Mouse (Mus musculus): ENCODE measurements around the gene Olfml2a. TPM values are rescaled to one million over a fixed set of nuclear protein-coding genes. Genes with fewer than 3 reads are reported as not detected.

Gene Olfml2a
- polyA plus RNA-seq, 2 experiments: 0.07 to 0.10 TPM

DNA sequence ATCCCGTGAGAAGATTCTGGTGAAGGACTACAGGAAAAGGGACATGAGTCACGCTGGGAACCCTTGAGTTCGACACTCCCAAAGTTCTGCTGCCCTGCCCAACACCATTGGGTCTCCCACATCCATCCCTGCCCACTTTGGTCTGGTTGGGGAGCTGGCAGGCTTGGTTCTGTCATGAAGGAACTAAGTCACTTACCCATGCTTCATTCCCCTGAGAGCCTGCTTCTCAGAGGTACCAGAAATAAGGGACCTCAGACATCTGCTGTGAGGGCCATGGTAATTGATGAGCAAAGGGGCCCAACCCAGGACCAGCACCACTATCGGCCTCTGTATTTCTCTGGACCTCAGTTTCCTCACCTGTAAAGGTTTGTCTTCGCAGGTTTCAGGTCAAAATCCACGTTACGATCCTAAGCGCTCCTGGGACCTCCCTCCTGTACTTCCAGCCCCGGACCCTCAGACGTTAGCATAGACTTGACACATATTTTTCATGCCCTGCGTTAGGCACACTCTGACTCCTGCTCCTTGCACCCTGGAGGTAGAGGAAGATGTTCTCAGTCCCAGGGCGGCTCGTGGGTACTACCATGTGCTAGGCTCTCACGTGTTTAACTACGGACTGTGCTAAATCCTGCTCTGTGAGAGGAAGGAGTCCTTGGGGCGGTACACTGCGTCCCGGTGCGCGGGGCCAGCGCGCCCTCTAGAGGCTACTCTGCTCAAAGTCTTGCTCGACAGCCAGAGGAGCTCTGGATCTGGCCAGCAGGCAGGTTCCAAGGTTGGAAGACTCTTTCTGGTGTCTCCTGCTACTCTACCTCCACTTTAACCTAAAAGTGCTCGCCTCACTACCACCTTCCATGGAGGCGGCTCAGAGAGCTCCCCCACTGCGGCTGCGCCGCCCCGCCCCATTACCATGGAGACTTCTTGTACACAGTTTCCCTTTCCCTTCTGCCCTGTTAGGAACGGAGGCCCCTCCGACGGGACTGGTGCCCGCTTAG lies 65.9 kb downstream of the Olfml2a start, which contains the start of gene Wdr38:
Gene Wdr38, plus strand, starts transcription at position 91 of the 989 bp plus-strand sequence.
- peak within 1 kb of the TSS; percentile 69 for H3K9ac ChIP-seq (replicated peaks)
- peak; percentile 62 to 75 (median 65) for DNase-seq (ENCODE audit: low read depth in 3 of 3, low spot score in 3 of 3)
- H3K27ac ChIP-seq: peak within 1 kb of the TSS; percentile 37
- peaks cover 4 to 14% of the 10 kb centered on the region in 2 experiments for H3K4me1 ChIP-seq (replicated peaks; ENCODE audit: control insufficient read depth in 2 of 2, insufficient read depth in 2 of 2, low read length in 1 of 2)
- peaks cover 25% of the 10 kb centered on the region for H3K36me3 ChIP-seq (replicated peaks; ENCODE audit: control insufficient read depth, insufficient read depth, low read depth)
- ATAC-seq (ENCODE audit: insufficient read depth): peak; percentile 85
- peak within 1 kb of the TSS; percentile 78 for H3K4me2 ChIP-seq (ENCODE audit: low read depth)
- 10% methylated on average over 33 of the region's 33 CpGs for WGBS (ENCODE audit: insufficient replicate concordance)
- TF ChIP-seq EP300 (IDR thresholded peaks at IDR 0.05; ENCODE audit: low read depth): no peak
- TF ChIP-seq CTCF (IDR thresholded peaks at IDR 0.05; ENCODE audit: low read depth): peak; percentile 99
- no peaks in the 10 kb centered on the region for H3K9me3 ChIP-seq (ENCODE audit: control insufficient read depth, low read length)
- no peaks in the 10 kb centered on the region for H3K27me3 ChIP-seq (ENCODE audit: control insufficient read depth, insufficient read depth, low read length)
- peak within 1 kb of the TSS; percentile 57 to 63 for H3K4me3 ChIP-seq (ENCODE audit: insufficient read depth in 1 of 2, low read depth in 2 of 2, low read length in 2 of 2)

DNA sequence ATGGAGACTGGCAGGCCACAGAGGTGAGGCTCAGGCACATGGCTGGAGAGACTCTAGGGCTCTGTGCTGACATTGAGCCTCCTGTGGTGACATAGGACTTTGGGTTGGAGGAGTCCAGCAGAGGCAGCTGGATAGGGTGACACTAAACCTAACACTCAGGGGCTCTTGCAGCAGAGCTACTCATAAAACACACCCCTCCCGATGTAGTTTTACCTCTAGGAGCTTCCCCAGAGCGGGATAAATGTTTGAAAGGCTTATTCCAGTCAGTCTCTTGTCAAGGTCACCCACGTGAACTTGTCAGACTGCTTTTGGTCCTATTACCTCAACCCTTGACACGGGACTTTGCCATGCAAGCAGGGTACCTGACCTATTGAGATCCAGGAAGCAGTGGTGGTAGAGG lies 67.6 kb downstream of the Olfml2a start:
- Histone ChIP-seq H3K4me1 (replicated peaks; ENCODE audit: control insufficient read depth in 2 of 2, insufficient read depth in 2 of 2, low read length in 1 of 2) (peaks cover 13 to 28% of the 10 kb centered on the region in 2 experiments), H3K4me2 (ENCODE audit: low read depth) (no peak overlapping the region), H3K27me3 (ENCODE audit: control insufficient read depth, insufficient read depth, low read length) (no peaks in the 10 kb centered on the region), H3K27ac (no peak overlapping the region), H3K4me3 (ENCODE audit: insufficient read depth in 1 of 2, low read depth in 2 of 2, low read length in 2 of 2) (no peak overlapping the region), H3K9ac (replicated peaks) (no peak overlapping the region), H3K9me3 (ENCODE audit: control insufficient read depth, low read length) (no peaks in the 10 kb centered on the region), H3K36me3 (replicated peaks; ENCODE audit: control insufficient read depth, insufficient read depth, low read depth) (peaks cover 35% of the 10 kb centered on the region)
- ATAC-seq (ENCODE audit: insufficient read depth) (no peak), DNase-seq (ENCODE audit: low read depth in 3 of 3, low spot score in 3 of 3) (no peak)
- 39% methylated on average over 4 of the region's 4 CpGs for WGBS (ENCODE audit: insufficient replicate concordance)
- TF ChIP-seq CTCF (IDR thresholded peaks at IDR 0.05; ENCODE audit: low read depth) (no peak), EP300 (IDR thresholded peaks at IDR 0.05; ENCODE audit: low read depth) (no peak)

DNA sequence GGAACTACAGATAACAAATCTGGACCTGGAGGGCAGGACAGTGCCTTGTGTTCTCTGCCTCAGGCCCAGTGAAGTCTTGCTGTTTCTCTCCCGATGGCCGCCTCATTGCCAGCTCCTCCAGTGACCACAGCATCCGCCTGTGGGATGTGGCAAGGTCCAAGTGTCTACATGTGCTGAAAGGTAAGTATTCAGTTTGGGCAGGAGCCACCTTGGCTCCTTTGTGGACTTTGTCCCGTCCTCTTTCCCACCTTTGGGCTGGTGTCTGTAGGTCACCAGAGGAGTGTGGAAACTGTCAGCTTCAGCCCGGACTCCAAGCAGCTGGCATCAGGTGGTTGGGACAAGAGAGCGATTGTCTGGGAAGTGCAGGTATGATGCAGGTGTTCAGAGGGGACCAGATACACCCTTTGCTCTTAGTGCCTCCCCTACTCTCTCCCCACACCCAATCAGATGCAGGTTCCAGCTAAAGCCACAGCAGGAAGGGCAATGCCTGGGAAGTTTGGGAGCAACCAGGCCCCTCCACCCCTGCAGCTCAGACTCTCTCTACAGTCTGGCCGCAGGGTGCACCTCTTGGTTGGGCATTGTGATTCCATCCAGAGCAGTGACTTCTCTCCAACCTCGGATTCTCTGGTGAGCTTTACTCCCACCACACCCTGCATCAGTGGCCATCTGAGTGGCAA lies 68.3 kb downstream of the Olfml2a start:
- no peaks in the 10 kb centered on the region for H3K9me3 ChIP-seq (ENCODE audit: control insufficient read depth, low read length)
- DNase-seq (ENCODE audit: low read depth in 3 of 3, low spot score in 3 of 3) (no peak), ATAC-seq (ENCODE audit: insufficient read depth) (no peak)
- no peak overlapping the region for H3K4me2 ChIP-seq (ENCODE audit: low read depth)
- H3K4me3 ChIP-seq (ENCODE audit: insufficient read depth in 1 of 2, low read depth in 2 of 2, low read length in 2 of 2): no peak overlapping the region
- no peak overlapping the region for H3K27ac ChIP-seq
- H3K36me3 ChIP-seq (replicated peaks; ENCODE audit: control insufficient read depth, insufficient read depth, low read depth): peaks cover 35% of the 10 kb centered on the region
- H3K27me3 ChIP-seq (ENCODE audit: control insufficient read depth, insufficient read depth, low read length): no peaks in the 10 kb centered on the region
- WGBS (ENCODE audit: insufficient replicate concordance): 64% methylated on average over 8 of the region's 8 CpGs
- H3K4me1 ChIP-seq (replicated peaks; ENCODE audit: control insufficient read depth in 2 of 2, insufficient read depth in 2 of 2, low read length in 1 of 2): peaks cover 13 to 29% of the 10 kb centered on the region in 2 experiments
- no peak for TF ChIP-seq CTCF (IDR thresholded peaks at IDR 0.05; ENCODE audit: low read depth)
- no peak for TF ChIP-seq EP300 (IDR thresholded peaks at IDR 0.05; ENCODE audit: low read depth)
- H3K9ac ChIP-seq (replicated peaks): no peak overlapping the region

DNA sequence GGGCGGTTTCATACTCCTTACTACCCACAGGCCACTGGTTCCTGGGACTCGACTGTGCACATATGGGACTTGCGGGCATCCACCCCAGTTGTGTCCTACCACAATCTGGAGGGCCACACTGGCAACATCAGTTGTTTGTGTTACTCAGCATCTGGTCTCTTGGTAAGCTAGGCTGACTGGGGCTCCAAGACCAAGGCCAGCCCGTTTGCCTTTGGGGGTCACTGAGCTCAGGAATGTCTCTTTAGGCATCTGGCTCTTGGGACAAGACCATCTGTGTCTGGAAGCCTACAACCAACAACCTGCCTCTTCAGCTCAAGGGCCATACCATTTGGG lies 68.8 kb downstream of the Olfml2a start:
- DNase-seq (ENCODE audit: low read depth in 3 of 3, low spot score in 3 of 3) (no peak), ATAC-seq (ENCODE audit: insufficient read depth) (no peak)
- Histone ChIP-seq H3K9me3 (ENCODE audit: control insufficient read depth, low read length) (no peaks in the 10 kb centered on the region), H3K4me2 (ENCODE audit: low read depth) (no peak overlapping the region), H3K4me1 (replicated peaks; ENCODE audit: control insufficient read depth in 2 of 2, insufficient read depth in 2 of 2, low read length in 1 of 2) (peaks cover 13 to 29% of the 10 kb centered on the region in 2 experiments), H3K4me3 (ENCODE audit: insufficient read depth in 1 of 2, low read depth in 2 of 2, low read length in 2 of 2) (no peak overlapping the region), H3K36me3 (replicated peaks; ENCODE audit: control insufficient read depth, insufficient read depth, low read depth) (peaks cover 35% of the 10 kb centered on the region), H3K27ac (no peak overlapping the region), H3K9ac (replicated peaks) (no peak overlapping the region), H3K27me3 (ENCODE audit: control insufficient read depth, insufficient read depth, low read length) (no peaks in the 10 kb centered on the region)
- TF ChIP-seq EP300 (IDR thresholded peaks at IDR 0.05; ENCODE audit: low read depth) (no peak), CTCF (IDR thresholded peaks at IDR 0.05; ENCODE audit: low read depth) (no peak)
- WGBS (ENCODE audit: insufficient replicate concordance): 71% methylated on average over 4 of the region's 4 CpGs

DNA sequence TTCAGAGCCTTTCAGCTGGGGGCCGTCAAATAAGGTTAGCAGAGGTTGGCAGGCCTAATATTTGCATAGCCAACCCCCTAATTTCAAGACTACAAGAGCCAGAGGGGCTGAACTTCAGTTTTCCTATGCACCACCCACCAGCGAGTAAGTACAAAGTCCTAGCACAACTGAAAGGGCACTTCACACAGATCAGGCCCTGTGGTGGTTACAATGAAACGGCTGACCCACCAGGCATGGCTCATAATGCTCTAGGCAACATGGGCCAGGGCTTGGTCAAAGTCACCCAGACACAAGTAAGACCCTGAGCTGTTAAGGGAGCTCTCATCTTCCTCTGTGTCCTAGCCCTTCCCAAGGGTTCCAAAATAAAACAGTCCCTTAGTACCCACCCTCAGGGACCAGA lies 70.1 kb downstream of the Olfml2a start:
- H3K36me3 ChIP-seq (replicated peaks; ENCODE audit: control insufficient read depth, insufficient read depth, low read depth): peaks cover 35% of the 10 kb centered on the region
- no peak overlapping the region for H3K9ac ChIP-seq (replicated peaks)
- peaks cover 22 to 39% of the 10 kb centered on the region in 2 experiments for H3K4me1 ChIP-seq (replicated peaks; ENCODE audit: control insufficient read depth in 2 of 2, insufficient read depth in 2 of 2, low read length in 1 of 2)
- H3K27ac ChIP-seq: peak overlapping the region; percentile 3
- ATAC-seq (ENCODE audit: insufficient read depth): no peak
- DNase-seq (ENCODE audit: low read depth in 3 of 3, low spot score in 3 of 3): no peak
- WGBS (ENCODE audit: insufficient replicate concordance): 54% methylated on average over 3 of the region's 3 CpGs
- H3K9me3 ChIP-seq (ENCODE audit: control insufficient read depth, low read length): no peaks in the 10 kb centered on the region
- TF ChIP-seq EP300 (IDR thresholded peaks at IDR 0.05; ENCODE audit: low read depth) (no peak), CTCF (IDR thresholded peaks at IDR 0.05; ENCODE audit: low read depth) (no peak)
- no peak overlapping the region for H3K4me3 ChIP-seq (ENCODE audit: insufficient read depth in 1 of 2, low read depth in 2 of 2, low read length in 2 of 2)
- H3K27me3 ChIP-seq (ENCODE audit: control insufficient read depth, insufficient read depth, low read length): no peaks in the 10 kb centered on the region
- H3K4me2 ChIP-seq (ENCODE audit: low read depth): peak overlapping the region; percentile 98

Measured in liver, embryonic 14.5 days (tissue).